Mouse (Mus musculus) lung, postnatal 36 days (tissue): ENCODE measurements around the gene Cacna2d3.

Experiments used
- DNase-seq: peaks from one replicate; pipeline ENCODE4 v3.0.0; 2022; ENCODE audit warnings: mixed read lengths

Cacna2d3 gene

DNA sequence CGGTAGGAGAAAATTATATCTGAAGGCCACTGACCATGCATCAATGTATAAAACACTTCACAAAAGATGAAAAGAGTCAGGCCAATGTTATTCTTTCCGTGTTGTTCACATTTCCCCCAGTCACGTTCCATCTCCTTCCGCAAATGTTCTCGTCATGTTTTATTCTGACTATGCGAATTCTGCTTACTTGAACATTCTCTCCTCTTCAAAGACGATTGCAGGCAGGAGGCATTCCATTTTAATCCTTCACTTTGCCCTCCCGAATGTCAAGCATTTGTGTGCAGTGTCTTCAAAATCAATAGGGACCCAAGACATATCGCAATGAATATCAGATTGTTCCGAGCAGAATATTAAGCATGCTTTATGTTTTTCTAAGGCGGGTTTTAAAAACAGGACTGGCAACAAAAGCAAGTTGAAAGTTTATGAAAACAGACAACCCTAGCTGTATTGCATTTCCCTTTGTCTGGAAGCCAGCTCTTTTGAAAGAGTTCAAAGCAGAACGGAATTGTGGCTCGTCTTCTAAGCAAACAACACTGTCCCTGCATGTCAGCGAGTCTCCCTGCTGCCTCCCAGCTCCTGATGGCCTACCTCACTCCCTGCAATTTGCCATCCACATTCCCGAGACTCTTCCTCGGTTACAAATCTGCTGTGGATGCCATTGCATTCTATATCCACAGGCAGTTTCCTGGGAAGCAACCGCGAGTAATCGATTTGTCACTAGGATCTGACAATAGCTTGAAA is 492.5 kb downstream of the Cacna2d3 start:
- no peak for DNase-seq

DNA sequence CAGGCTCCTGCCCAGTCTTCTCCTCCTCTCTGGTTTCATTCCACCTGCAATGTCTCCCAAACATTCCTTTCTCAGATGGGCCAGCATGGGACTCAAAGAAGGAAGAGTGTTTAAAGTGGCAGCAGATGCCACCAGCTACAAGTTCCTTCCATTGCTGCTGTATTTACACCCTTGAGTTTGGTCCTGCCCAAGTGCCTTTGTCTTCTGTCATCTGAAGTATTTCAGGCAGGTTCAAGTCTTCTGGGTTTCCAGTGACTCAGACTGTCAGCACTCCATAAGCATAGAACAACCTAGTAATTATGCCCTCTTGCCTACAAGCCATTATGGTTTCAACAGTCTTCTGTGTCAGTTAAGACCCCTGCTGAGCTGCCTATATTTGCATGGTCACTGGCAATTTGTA is 493.2 kb downstream of the Cacna2d3 start:
- DNase-seq, result no peak

DNA sequence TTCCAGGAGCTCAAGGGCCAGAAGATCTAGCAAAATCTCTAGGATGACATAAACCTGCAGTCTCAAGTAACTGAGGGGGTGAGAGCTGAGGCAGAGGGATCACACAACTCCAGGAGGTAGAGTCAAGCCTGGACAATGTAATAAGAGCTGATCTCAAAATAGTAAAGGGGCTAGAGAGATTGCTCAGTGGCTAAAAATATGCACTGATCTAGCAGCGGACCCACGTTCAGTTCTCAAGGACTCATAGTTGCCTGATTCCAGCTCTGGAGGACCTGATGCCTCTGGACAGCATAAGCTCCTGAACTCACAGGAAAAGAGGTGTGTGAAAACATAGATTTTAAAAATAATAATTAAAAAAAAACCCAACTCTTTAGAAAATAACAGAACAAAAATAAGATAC is 493.7 kb downstream of the Cacna2d3 start:
- no peak for DNase-seq

DNA sequence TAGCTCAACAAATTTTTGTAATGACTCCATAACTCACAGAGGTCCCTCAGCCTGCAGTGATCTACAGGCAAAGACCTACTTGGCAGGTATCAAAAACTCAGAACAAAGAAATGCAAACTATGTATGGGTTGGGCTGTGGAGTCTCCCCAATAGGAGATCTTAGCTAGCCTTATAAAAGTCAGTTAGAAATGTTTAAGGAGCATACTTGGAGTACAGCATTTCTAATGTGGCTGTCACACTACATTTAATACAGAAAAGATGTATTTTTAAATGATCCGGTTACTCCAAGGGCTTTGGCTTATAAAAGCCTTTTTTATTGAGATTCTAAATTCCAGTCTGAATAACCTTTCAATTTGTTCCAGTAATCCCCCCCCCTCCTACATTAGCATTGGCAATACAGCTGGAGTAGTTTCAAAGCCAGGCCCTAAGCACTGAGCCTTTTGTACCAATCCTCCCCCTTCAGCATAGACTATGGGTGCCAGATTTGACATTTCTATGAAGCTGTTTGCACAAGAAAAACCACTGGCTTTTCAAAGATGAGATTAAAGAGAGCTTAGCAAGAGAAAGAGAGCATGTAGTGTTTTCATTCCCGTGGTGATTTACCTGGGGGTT is 495.8 kb downstream of the Cacna2d3 start:
- no peak for DNase-seq

DNA sequence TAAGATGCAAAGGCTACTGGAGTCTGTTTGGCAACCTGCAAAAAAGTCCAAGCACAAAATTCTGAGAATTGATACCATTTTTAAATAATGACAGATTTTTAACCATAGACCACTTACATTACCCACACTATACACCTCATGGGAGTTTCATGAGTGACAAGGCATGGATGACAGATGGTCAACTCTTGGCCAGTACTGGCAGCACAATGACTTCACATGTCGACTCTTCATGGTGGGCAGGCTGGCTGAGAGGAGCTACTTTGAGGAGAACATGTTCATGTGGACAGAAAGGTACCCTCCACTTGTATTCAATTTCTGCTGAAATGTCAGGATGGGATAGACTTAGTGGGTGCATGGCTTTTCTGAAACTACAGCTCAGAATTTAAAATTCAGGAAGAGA is 498.7 kb downstream of the Cacna2d3 start:
- no peak for DNase-seq

DNA sequence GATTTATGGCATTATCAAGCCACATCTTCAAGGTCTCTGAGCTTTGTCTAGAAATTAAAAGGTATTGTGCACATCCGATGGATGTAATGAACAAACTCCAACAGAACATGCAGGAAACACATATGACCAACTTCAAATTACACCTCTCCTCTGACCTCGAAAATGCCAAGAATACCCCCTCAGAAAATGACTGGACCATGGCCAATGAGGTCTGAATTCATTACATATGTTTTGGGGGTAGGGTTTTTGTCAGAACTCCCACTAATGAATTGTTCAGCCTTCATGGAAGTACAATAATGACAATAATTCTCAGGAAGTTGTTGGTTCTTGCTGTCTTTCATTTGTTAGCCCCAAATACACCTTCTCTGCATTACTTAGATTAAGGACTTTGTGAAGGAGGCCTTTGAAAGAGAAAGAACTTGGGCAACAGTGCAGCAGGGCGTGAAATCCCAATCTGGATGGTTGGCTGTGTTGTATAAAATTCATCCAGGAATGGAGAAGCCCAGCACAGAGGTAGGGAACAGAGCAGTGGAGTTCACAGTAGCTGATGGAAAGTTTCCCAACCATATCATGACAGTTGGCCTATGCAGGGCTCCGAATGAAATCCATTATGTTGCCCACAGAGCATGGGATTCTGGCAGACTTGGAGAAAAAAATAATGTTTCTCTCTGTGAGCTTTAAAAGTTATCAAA is 499.3 kb downstream of the Cacna2d3 start:
- DNase-seq, result no peak

DNA sequence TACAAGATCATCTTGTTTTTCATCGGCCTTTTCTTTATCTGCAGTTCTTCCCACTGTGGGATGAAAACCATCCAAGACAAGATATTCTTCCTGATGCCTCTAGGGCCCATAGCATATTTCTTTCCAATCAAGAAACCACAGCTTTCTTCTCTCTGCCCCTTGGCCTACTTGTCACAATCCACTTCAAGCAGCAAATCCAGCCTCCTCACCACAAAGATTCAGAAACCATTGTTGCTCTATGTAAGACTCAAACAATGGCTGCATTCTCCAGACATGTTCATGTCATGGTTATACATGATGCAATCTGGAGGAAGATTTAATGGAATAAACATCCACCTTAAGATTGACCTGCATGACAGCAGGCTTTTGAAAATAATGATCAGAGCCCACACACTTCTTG is 505.6 kb downstream of the Cacna2d3 start:
- DNase-seq, result no peak

DNA sequence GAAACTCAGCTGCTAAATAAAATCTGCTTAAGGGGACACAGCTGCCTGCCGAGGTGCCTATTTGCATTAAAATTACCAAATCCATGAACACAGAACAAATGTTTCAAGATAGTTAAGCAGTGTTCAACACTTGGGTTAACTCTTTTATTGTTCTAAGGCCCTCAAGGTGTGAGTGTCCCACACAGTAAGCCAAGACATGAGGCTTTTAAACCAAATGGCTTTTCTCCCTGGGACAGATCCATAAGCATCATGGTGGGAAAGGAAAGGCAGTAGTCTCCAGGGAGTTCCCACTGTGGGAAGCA is 516.7 kb downstream of the Cacna2d3 start:
- DNase-seq, result no peak

DNA sequence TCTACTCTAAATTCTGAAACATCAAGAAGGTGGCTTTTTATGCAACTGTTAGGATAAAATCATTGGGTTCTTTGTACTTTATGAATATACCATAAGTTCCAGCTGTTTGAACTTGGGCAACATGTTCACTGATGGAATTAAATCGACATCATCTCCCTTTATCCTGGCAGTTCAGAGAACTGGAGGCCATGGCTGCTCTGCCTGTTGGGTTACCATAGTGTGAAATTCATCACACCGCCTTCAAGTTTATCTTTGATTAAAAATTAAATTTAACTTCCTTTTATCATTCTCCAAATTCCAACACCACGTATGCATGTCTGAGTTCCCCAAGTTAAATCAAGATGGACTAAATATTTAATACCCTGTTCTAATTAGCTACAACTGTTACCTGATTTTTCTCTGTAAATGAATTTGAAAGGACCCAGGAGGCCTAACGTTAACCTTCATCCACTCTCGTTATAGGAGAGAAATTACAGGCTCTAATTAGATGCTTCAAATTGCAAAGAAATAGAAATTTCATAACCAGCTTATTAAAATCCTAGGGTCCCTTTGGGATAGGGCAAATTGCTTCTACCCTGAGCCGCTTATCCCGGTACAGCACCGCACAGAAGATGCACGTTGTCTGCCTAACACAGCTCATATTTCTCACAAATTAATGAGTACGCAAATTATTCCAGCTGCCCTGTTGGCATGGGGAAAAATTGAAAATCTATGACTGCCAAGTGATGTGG is 517.3 kb downstream of the Cacna2d3 start:
- no peak for DNase-seq

DNA sequence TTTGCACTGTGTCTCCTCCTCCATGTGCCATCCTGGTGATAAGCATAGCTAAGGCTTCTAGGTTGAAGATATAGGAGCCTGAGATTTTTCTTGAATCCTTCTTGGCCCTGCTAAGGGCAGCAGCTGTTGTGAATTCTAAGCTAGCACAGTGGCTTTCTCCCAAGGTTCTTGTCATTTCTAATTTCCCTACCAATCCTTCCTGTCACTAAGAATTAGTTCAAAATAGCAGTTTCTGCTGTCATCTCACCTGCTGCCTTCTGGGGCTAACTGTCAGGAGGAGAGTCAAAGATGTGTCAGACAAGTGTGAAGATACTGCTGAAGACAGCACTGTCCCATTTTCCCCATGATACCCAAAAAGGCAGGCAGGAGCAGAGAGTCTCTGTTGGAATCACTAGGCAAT is 525.5 kb downstream of the Cacna2d3 start:
- DNase-seq, result no peak

DNA sequence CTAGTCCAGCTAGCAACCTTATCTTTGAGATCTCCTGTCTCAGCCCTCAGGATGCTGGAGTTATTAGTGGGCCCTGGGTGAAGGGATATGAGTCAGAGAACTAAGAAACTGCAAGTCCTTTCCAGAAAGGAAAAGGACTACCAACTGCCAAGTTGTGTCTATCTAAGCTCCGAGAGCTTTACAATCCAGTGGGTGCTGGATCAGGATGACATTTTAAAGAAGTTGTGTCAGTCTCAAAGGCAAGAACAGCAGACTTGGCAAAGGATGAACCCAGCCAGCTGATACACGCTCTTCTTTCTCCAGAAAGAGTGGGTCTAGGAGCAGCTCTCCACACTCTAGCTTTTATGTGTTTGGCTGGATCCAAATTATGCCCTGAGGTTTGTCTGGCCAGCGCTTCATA is 530.2 kb downstream of the Cacna2d3 start:
- DNase-seq, result no peak

DNA sequence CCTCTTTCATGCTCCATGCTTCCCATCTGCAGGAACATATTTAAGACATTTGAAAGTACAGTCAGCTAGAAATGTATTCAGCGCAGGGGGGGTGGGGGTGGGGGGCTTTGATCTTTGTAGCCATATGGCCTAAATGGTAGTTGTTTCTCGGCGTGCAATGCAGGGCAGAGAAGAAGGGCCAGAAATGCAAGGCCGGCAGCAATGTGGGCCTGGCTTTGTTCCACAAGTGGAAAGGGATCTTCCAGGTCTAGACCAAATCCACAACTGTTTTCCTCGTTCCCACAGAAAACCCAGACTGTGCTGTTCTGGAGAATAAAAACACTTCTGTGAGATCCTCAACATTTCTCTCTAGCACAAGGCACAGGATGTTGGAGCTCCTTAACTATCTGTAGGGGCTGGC is 537.9 kb downstream of the Cacna2d3 start:
- DNase-seq, result no peak

DNA sequence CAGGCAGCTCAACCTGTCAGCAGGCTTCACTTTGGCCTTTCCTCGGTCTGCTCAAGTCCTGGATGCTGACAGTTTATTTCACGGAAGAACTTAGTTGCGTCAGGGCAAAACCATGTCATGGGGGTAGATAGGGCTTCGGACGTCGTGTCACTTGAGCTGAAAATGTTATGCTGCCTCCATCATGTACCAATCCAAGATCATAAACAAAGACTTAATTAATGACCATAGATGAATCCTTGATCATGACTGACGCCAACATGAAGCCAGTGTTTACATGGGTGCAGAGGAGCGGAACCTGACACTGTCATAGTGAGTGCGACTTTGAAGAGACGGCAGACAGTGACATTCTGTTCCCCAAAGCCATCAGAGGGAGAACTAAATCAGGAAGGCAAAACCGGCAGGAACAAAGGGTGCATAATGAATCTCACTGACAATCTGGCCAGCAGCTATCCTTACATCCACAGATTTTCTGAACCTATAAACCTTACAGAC is 542.2 kb downstream of the Cacna2d3 start:
- DNase-seq, result no peak

DNA sequence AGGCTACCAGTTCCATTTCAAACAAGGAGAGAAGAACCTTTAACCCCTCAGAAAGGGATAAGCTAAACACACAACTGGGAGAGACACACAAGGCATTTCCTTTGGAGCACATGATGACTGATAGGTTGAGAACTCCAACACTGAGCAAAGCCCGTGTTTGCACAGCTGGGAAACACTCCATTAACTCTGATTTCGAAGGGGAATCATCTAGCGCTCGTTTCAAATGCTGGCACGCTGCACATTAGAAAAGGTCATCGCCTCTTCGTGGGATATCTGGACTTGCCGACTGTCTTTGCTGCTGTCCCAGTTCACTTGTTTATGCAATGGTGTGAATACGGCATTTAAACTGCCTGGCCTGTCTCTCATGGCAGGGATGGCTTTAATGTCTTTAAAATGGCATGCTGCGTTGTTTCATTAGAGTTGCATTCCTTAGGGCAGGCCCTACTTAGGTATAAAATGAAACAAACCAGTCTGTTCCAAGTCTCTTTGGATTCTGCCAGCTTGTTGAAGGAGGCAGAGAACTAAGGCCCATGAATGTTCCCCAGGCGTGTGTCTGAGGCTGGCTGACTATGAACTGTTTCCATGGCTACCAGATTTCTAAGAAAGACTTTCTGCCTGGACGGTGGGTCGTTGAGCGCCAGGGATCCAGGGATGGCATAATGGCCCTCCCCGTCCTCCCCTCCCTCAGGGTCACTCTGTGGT is 542.8 kb downstream of the Cacna2d3 start:
- peak; percentile 12 for DNase-seq

DNA sequence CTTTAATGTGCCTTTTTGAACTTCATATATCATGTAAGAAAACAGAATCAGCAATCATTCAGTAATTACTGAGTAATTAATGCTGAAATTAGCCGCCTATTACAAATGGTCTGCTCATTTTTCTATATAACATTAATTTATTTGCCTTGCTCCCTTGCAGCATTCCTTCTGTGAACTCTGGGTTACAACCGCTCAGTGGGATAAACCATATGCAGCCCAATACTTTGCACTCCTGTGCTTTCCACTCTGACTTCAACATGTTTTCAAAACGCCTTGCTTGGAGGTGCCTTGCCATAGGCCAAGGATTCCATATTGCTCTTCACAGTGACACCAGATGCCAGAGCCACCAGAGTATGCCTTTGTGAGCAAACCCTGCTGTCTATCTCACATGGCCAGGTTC is 546.9 kb downstream of the Cacna2d3 start:
- DNase-seq, result no peak

DNA sequence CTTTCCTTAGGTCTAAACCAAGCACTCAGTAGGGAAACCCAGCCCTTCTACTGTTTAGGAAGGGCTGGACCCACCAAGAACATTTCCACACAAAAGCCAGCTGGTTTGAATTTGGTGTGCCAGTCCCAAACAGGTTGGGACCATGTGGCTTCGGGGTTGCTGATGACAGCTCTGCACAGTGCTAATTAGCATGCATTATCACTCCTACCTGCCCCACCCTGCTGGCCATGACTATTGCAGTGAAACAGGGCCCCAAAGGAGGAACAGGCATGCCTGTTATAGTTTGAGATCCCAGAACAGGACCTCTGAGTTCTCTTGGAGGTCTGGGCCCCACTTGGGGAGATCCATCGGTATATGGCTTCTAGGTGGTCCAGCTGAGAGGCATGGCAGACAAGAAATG is 549.5 kb downstream of the Cacna2d3 start:
- DNase-seq, result no peak

DNA sequence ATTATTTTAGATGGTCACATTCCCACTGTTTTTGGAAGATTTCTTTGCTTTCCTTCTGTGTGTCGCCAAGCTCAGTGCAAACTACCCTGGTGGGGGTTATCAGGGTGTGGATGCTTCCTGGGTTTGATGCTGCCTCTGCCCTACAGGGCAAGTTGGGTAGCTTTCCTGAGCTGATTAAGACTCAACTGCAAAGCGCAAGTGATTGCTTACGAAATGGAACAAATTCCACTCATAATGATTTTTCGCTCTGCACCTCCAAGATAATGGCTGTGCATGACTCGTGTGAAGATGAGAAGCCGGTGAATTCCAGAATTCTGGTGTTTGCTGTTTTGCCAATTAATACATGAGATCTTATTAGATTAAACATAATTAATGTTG is 557.0 kb downstream of the Cacna2d3 start:
- no peak for DNase-seq

DNA sequence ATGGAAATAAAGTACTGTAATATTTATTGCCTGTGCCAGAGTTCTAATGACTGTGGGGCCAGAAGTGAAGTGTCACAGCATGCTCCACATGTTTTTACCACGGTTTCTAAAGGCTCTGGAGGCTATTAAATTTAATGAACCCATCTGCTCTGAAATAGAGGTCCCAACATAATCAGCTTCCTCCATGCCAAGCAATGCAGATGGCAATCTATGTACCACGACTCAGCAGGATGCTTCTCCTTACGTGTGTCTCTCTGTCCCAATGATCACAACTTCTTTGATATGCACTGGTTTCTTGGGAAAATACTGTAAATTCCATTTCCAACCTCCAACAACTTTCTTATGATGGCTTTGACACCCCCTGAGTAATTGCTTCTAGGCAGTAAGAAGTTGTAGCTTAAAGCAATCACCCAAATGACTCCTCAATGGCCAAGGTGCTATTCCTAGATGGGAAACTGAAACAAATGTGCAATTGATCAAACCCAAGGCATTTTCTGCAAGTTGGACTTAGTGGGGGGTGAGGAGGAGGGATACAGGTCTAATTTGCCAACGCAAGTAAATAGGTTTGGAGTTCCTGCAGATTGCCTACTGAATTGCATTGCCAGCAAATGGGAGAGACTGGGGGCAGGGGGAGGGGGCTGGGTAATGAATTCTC is 557.5 kb downstream of the Cacna2d3 start:
- no peak for DNase-seq

DNA sequence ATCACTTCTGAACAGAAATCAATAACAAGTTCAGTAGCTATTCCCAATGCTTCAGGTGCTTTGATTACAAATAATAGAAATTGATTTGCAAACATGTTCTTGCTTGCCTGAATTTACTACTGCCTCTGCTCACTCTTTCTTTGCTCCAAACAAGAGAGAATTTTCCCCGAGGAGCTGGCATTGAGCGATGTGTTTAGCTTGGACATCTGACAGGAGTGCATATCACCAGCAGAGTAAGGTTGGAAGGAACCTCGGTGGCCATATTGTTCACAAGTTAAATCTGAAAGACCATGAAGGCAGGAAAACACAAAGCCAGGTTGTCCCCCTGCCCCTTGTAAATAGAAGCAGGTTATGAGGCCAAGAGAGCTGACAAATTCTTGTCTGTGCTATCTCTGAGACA is 561.9 kb downstream of the Cacna2d3 start:
- no peak for DNase-seq

DNA sequence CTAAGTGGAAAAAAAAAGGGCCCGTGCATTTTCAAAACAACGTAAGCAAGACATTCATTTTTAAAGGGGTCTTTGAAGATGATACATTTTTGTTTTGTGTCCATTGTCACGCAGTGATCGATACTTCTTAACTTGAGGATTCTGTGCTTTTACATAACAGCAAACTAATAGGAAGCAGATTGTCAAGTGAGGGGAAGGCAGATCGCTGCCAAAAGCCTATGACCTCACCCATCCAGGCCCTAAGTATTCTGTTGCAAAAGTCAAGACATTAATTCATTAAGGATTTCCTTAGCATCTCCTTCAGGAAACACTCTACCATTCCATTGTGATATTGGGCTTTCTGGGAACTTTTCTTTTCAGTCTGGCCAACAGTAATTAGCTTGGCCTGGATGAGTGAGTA is 564.6 kb downstream of the Cacna2d3 start:
- DNase-seq, result no peak

DNA sequence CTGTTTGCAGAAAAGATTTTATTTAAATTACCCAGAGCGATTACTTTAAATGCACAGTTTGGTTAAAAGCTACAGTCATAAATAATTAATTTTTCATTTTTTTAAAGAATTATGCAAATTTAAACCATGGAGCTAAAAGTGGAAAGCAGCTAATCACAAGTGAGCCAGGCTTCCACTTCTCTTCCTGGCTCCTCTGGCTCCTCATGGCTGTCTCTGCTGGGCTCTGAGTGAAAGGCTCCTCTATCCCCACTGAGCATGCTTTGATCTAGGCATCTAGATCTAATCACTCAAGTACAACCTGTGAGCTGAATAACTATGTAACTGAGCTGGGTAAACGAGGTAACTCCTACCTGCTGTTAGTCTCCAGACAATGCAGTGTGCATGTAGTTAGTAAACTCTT is 577.5 kb downstream of the Cacna2d3 start:
- no peak for DNase-seq

DNA sequence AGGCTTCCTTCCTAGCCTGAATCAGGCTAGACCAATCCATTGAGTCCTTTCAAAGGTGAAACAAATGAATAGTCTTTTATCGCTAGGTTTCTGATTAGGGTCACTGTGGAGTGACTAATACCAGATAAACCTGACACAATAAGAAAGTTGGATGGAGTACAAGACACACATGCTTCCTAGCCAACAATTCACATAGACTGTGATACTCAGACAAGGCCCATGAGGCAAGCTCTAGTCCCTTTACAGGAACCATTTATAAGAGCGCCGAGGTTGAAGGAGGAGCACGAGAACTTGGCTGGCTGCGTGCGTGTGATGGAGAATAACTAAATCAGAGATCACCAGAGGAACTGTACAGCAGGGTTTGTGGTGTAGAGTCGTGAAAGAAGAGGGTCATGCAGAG is 584.0 kb downstream of the Cacna2d3 start:
- no peak for DNase-seq
